Mouse (Mus musculus) bone marrow, adult 2 months (tissue): ENCODE data around the gene Ctnna2.

Source experiments
- CTCF ChIP-seq: fragments of 200-500 bp; IDR thresholded peaks from 2 replicates; pipeline ENCODE4 v1.5.1; 2011; ENCODE audit warnings: low read length, control low read depth; ENCODE audit not compliant: control insufficient read depth, insufficient read depth
- POLR2A ChIP-seq: fragments of 200-500 bp; IDR thresholded peaks from 2 replicates; pipeline ENCODE4 v1.6.1; 2011; ENCODE audit warnings: low read depth, mild to moderate bottlenecking, control low read depth, low read length, borderline replicate concordance; ENCODE audit not compliant: control insufficient read depth

- no peak for TF ChIP-seq POLR2A
- no peak for TF ChIP-seq CTCF
Measured at GRCm38 (mm10) chr6:77291415-77291814, 688.1 kb downstream of the Ctnna2 start.
